Mouse (Mus musculus): ENCODE results near the gene Dpp9.

- TF ChIP-seq CTCF (IDR thresholded peaks at IDR 0.05; ENCODE audit: low read depth) (peak; percentile 50), EP300 (IDR thresholded peaks at IDR 0.05; ENCODE audit: low read depth) (no peak)
Measured at GRCm38 (mm10) chr17:56201642-56202041, 17.1 kb downstream of the Dpp9 start.
